Mouse (Mus musculus): ENCODE results near the gene Zfpm1. TPM values are rescaled to one million over a fixed set of nuclear protein-coding genes. Genes with fewer than 3 reads are reported as not detected.

Zfpm1 gene
- 10 to 100 TPM; 25.5 to 26.9 TPM for total RNA-seq (2021)
- long read RNA-seq, experiment 1, transcript Zfpm1-201 (10 exons, 3,390 nt) = major isoform, 13 of 26 reads
- long read RNA-seq, experiment 1, partial matches to known transcripts = 5 of 26 reads
- long read RNA-seq, experiment 1, other reads (novel, unspliced or antisense) = 8 of 26 reads
- long read RNA-seq, experiment 2, transcript Zfpm1-201 (10 exons, 3,390 nt) = major isoform, 16 of 25 reads
- long read RNA-seq, experiment 2, partial matches to known transcripts = 2 of 25 reads
- long read RNA-seq, experiment 2, other reads (novel, unspliced or antisense) = 7 of 25 reads

GRCm38 (mm10) chr8:122282035-122282358 is at the start of gene Zfpm1:
Zfpm1 (plus strand) TSS chr8:122282141.
- no peak for DNase-seq
- intact Hi-C loops (cut with DNase I) = no loop called here

GRCm38 (mm10) chr8:122234055-122234454 is 47.9 kb upstream of the Zfpm1 start:
- DNase-seq = peak; percentile 59 to 77

GRCm38 (mm10) chr8:122236521-122236920 is 45.4 kb upstream of the Zfpm1 start:
- DNase-seq = no peak
- intact Hi-C loops (cut with DNase I) = no loop called here

More at GRCm38 (mm10) chr8:122234055-122234454, 47.9 kb upstream of the Zfpm1 start:
- intact Hi-C loops (cut with DNase I) = loop anchor here (1.0 kb wide), 1 partner anchor 91 kb away; no protein-coding TSS in a partner anchor

- peak; percentile 48 to 64 for DNase-seq
- intact Hi-C loops (cut with DNase I) = no loop called here
Measured at GRCm38 (mm10) chr8:122238225-122238624, 43.7 kb upstream of the Zfpm1 start.

GRCm38 (mm10) chr8:122238731-122239130 is 43.2 kb upstream of the Zfpm1 start:
- DNase-seq = no peak
- intact Hi-C loops (cut with DNase I) = no loop called here

- intact Hi-C loops (cut with DNase I) = no loop called here
- DNase-seq = peak in 1 of 2 experiments; percentile 30
Measured at GRCm38 (mm10) chr8:122240241-122241026, 41.5 kb upstream of the Zfpm1 start.

GRCm38 (mm10) chr8:122243310-122243709 is 38.6 kb upstream of the Zfpm1 start:
- no peak for DNase-seq
- intact Hi-C loops (cut with DNase I) = no loop called here

- no peak for DNase-seq
- intact Hi-C loops (cut with DNase I) = no loop called here
Measured at GRCm38 (mm10) chr8:122245161-122245560, 36.8 kb upstream of the Zfpm1 start.

- intact Hi-C loops (cut with DNase I) = no loop called here
- DNase-seq = no peak
Measured at GRCm38 (mm10) chr8:122246257-122247211, 35.4 kb upstream of the Zfpm1 start.

GRCm38 (mm10) chr8:122251739-122252138 is 30.2 kb upstream of the Zfpm1 start:
- intact Hi-C loops (cut with DNase I) = no loop called here
- no peak for DNase-seq

GRCm38 (mm10) chr8:122252366-122252765 is 29.6 kb upstream of the Zfpm1 start:
- no peak for DNase-seq
- intact Hi-C loops (cut with DNase I) = no loop called here

- peak; percentile 79 to 88 for DNase-seq
- intact Hi-C loops (cut with DNase I) = loop anchor here (2.0 kb wide), 1 partner anchor 281 kb away; no protein-coding TSS in a partner anchor
Measured at GRCm38 (mm10) chr8:122259351-122259750, 22.6 kb upstream of the Zfpm1 start.

- intact Hi-C loops (cut with DNase I) = loop anchor here (2.0 to 5.0 kb wide), 2 partner anchors 63 to 98 kb away; no protein-coding TSS in a partner anchor
- no peak for DNase-seq
Measured at GRCm38 (mm10) chr8:122260755-122261154, 21.2 kb upstream of the Zfpm1 start.

- intact Hi-C loops (cut with DNase I) = loop anchor here (5.0 kb wide), 1 partner anchor 66 kb away; no protein-coding TSS in a partner anchor
- DNase-seq = no peak
Measured at GRCm38 (mm10) chr8:122262835-122263234, 19.1 kb upstream of the Zfpm1 start.

GRCm38 (mm10) chr8:122264243-122264642 is 17.7 kb upstream of the Zfpm1 start:
- intact Hi-C loops (cut with DNase I) = loop anchor here (5.0 kb wide), 1 partner anchor 67 kb away; no protein-coding TSS in a partner anchor
- DNase-seq = no peak

GRCm38 (mm10) chr8:122265522-122265921 is 16.4 kb upstream of the Zfpm1 start:
- DNase-seq = no peak
- intact Hi-C loops (cut with DNase I) = no loop called here

GRCm38 (mm10) chr8:122266867-122267266 is 15.1 kb upstream of the Zfpm1 start:
- no peak for DNase-seq
- intact Hi-C loops (cut with DNase I) = no loop called here

- DNase-seq = no peak
- intact Hi-C loops (cut with DNase I) = loop anchor here (2.0 kb wide), 1 partner anchor 290 kb away; no protein-coding TSS in a partner anchor
Measured at GRCm38 (mm10) chr8:122268861-122269260, 13.1 kb upstream of the Zfpm1 start.

- intact Hi-C loops (cut with DNase I) = loop anchor here (2.0 kb wide), 1 partner anchor 291 kb away; no protein-coding TSS in a partner anchor
Measured at GRCm38 (mm10) chr8:122269404-122269803, 12.5 kb upstream of the Zfpm1 start.

GRCm38 (mm10) chr8:122270555-122270954 is 11.4 kb upstream of the Zfpm1 start:
- intact Hi-C loops (cut with DNase I) = loop anchor here (5.0 kb wide), 1 partner anchor 177 kb away; no protein-coding TSS in a partner anchor
- no peak for DNase-seq

More at GRCm38 (mm10) chr8:122269404-122269803, 12.5 kb upstream of the Zfpm1 start:
- peak; percentile 77 to 85 for DNase-seq

Data from heart, postnatal 14 days (tissue).